Mouse (Mus musculus) neural tube, embryonic 14.5 days (tissue): Measurements from ENCODE around the gene Sgip1. TPM values are rescaled to one million over a fixed set of nuclear protein-coding genes. Genes with fewer than 3 reads are reported as not detected.

ENCODE experiments used
- ATAC-seq: fragments of 200-750 bp; cut with Nextera tagmentation; 2 replicates; pipeline ENCODE4 v1.8.0; 2017; ENCODE audit warnings: low read depth, mild to moderate bottlenecking, moderate TSS enrichment, moderate library complexity
- H3K27ac ChIP-seq: fragments of 300-500 bp; sonication (generic); 2 replicates; pipeline ENCODE4 v1.5.1; 2014; ENCODE audit warnings: low read depth, mild to moderate bottlenecking, control low read depth, low read length, moderate library complexity, mixed read lengths
- H3K27me3 ChIP-seq: fragments of 300-500 bp; sonication (generic); 2 replicates; pipeline ENCODE4 v1.6.1; 2014; ENCODE audit warnings: low read length; ENCODE audit not compliant: control insufficient read depth, insufficient read depth
- H3K36me3 ChIP-seq: fragments of 300-500 bp; sonication (generic); 2 replicates; pipeline ENCODE4 v1.6.1; 2014; ENCODE audit warnings: low read length, mixed read lengths; ENCODE audit not compliant: control insufficient read depth, insufficient read depth
- H3K4me1 ChIP-seq: fragments of 300-500 bp; sonication (generic); 2 replicates; pipeline ENCODE4 v1.6.1; 2014; ENCODE audit warnings: low read length; ENCODE audit not compliant: control insufficient read depth, insufficient read depth
- H3K4me2 ChIP-seq: fragments of 300-500 bp; sonication (generic); 2 replicates; pipeline ENCODE4 v1.6.1; 2014; ENCODE audit warnings: mild to moderate bottlenecking, low read depth, low read length, control low read depth
- H3K4me3 ChIP-seq: fragments of 300-500 bp; sonication (generic); 2 replicates; pipeline ENCODE4 v1.5.1; 2014; ENCODE audit warnings: low read depth, low read length, control low read depth, mixed read lengths
- H3K9ac ChIP-seq: fragments of 300-500 bp; sonication (generic); replicated peaks from 2 replicates; pipeline ENCODE4 v1.6.1; 2014; ENCODE audit warnings: low read depth, mild to moderate bottlenecking, control low read depth, low read length, mixed read lengths
- H3K9me3 ChIP-seq: fragments of 300-500 bp; sonication (generic); 2 replicates; pipeline ENCODE4 v1.6.1; 2016; ENCODE audit warnings: low read length; ENCODE audit not compliant: control insufficient read depth
- WGBS: fragments of 180-500 bp; shearing (Covaris S2); extraction: QIAGEN DNeasy Blood & Tissue Kit; methylation state at CpG from one replicate; pipeline ENCODE4 v1.1.7; 2014; 5-methylcytosine and 5-hydroxymethylcytosine counted together
- polyA plus RNA-seq: library from polyadenylated mRNA; unstranded; fragments of >200 nt; fragmentation: Nextera tagmentation; extraction: Ambion mirVana; gene quantifications from 2 replicates; pipeline ENCODE4 v1.2.1, GENCODE M21; 2014

Gene Sgip1
- polyA plus RNA-seq, 1 experiment from 2014 or later: 86.7 TPM

DNA sequence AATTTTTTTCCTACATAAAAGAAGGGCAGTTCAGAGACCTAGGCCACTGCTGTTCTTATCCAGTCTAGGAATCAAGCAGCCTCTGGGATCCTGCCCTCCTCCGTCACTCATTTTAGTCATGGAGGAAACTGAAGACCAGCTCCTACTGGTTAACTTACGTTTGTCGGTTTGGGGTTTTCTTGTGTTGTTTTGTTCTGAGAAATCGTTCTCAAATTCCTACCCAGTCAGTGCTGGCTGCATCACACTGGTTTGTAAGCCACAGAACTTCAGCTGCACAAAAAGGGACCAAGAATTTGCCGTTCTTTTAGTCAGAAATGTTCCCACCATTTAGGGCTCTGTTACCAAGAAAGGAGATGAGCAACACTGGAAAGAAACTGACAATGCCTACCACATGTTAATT is 248.3 kb downstream of the Sgip1 start:
- Histone ChIP-seq H3K9ac (no peak overlapping the region), H3K27ac (no peak overlapping the region), H3K27me3 (no peaks in the 10 kb centered on the region), H3K36me3 (no peaks in the 10 kb centered on the region), H3K4me3 (no peak overlapping the region), H3K9me3 (no peaks in the 10 kb centered on the region), H3K4me1 (no peaks in the 10 kb centered on the region), H3K4me2 (no peak overlapping the region)
- 82% methylated on average over 5 of the region's 5 CpGs for WGBS
- no peak for ATAC-seq

DNA sequence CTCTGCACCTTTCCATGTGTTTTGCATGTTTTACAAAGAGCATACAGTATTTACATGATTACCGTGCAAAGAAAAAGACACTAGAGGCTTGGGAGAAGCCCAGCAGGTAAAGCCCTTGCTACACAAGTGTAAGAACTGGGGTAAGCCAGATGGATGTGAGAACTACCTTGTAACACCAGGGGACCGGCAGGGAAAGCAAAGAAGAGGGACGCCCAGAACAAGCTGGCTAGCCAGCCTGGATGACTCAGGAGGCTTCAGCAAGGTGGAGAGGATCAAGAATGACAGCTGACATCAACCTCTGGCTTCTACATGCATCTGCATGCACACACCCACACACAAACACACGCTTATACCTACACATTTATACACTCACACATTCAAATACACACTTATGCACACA is 248.9 kb downstream of the Sgip1 start:
- Histone ChIP-seq H3K4me3 (no peak overlapping the region), H3K27me3 (no peaks in the 10 kb centered on the region), H3K36me3 (no peaks in the 10 kb centered on the region), H3K4me2 (no peak overlapping the region), H3K4me1 (no peaks in the 10 kb centered on the region), H3K9me3 (no peaks in the 10 kb centered on the region), H3K9ac (no peak overlapping the region), H3K27ac (no peak overlapping the region)
- no peak for ATAC-seq
- WGBS: 85% methylated on average over 4 of the region's 4 CpGs

DNA sequence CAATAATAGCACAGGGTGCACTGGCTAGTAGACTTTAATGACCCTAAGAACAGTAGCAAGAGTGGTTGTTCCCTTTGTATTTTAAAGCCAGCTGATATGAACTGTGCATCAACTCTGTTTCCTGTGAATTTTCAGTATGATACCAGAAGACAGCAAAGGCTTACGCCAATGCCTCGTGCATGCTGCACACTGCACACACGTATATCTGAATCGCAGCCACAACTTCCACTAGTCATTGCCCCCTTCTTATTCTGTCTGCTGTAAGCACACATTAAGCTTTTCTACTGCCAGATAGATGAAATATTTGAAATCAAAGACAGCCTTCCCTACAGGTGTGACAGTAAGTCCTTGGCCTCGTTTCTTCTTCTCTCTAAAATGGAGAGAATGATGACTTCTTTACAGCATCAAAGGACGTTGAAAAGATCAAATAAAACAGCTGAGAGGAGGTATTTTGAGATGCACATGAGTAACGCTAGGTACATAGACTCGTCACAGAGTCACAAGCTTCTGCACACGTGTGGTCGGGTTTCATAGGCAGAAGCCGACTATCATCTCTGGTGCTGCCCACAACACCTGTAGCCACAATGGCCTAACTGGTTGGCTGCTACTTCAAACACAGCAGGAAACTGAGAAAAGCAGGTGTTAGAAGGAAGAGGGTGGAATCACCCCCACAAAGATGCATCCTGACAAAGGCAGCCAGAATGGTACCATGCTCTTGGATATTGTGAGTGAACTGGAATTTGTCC is 249.7 kb downstream of the Sgip1 start:
- Histone ChIP-seq H3K4me2 (no peak overlapping the region), H3K36me3 (no peaks in the 10 kb centered on the region), H3K27me3 (no peaks in the 10 kb centered on the region), H3K4me1 (no peaks in the 10 kb centered on the region), H3K27ac (no peak overlapping the region), H3K9ac (no peak overlapping the region), H3K9me3 (no peaks in the 10 kb centered on the region), H3K4me3 (no peak overlapping the region)
- WGBS: 89% methylated on average over 11 of the region's 11 CpGs
- ATAC-seq: no peak

DNA sequence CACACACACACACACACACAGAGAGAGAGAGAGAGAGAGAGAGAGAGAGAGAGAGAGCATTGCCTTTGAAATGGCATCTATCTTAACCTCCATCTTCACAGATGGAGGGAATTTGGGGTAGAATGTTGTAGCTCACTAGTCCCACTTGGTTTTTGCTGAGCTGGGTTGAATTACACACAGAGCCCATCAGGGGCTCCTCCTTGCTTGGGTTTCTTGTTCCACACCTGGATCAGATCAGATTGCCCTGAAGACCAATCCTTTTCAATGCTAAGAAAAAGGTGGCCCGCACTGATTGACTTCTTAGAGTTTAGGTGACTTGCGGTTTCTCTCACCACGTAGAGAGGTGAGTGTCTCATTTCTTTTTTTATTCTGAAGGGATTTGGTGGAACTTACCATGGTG is 250.6 kb downstream of the Sgip1 start:
- no peaks in the 10 kb centered on the region for H3K9me3 ChIP-seq
- no peak overlapping the region for H3K9ac ChIP-seq
- no peak overlapping the region for H3K4me2 ChIP-seq
- no peak for ATAC-seq
- WGBS: 89% methylated on average over 3 of the region's 3 CpGs
- H3K27me3 ChIP-seq: no peaks in the 10 kb centered on the region
- H3K4me3 ChIP-seq: no peak overlapping the region
- H3K36me3 ChIP-seq: no peaks in the 10 kb centered on the region
- H3K27ac ChIP-seq: no peak overlapping the region
- H3K4me1 ChIP-seq: no peaks in the 10 kb centered on the region

DNA sequence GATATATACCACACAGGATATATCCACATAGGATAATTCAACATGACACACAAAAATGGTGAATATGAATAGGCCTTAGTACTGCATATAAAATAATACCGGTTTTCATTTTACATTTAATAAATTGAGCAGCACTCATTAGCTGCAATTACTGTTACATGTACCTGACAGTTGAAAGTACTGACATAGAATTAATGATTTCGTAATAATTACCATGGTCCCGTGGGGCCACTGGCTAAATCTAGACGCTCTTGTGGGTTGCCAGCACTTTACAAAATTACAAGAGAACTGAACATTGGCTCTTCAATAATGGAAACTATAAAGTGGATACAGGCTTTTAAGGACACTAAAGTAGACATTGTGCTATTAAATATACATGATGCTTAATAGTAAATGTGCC is 263.6 kb downstream of the Sgip1 start:
- H3K4me2 ChIP-seq: no peak overlapping the region
- ATAC-seq: peak; percentile 50; the same call in 1 of the 2 replicates
- H3K27me3 ChIP-seq: no peaks in the 10 kb centered on the region
- H3K4me3 ChIP-seq: no peak overlapping the region
- H3K4me1 ChIP-seq: peaks cover 7% of the 10 kb centered on the region; the same call in 1 of the 2 replicates
- H3K36me3 ChIP-seq: no peaks in the 10 kb centered on the region
- H3K9ac ChIP-seq: no peak overlapping the region
- no peaks in the 10 kb centered on the region for H3K9me3 ChIP-seq
- 56% methylated on average over 4 of the region's 4 CpGs for WGBS
- peak overlapping the region; percentile 49; the same call in 1 of the 2 replicates for H3K27ac ChIP-seq

DNA sequence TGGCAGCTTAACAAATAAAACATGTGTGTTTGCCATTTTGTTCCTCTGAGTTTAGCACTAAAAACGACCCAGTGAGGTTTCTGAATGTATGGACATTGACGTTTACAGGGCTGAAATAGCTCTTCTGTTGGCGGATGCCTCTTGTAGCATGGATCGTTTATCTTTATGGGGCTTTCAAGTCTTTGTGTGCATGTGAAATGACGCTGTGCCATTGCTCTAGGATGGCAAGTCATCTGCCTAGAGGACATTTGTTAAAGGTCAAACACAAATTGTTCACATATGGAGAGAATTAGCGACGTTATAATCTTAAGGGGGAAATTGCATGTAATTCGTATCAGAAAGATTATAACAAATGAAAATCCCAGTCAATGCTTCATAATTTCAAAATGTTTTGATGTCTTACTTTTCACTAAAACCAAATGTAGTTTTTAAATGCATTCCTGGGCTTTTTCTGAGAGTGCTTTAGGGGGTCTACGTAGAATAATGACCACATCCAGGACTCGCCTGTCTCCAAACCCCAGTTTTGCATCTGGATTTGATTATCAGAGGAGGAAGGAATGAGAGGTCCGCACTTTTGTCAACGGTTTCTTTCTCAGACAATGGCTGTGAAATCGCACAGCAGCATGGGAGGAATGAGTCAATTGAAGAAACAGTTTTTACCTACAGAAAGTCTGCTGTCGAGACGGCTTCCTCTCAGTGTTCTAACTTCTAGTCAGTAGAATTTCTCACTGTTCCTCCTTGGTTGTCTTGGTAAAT is 264.3 kb downstream of the Sgip1 start:
- peak; percentile 68 for ATAC-seq
- Histone ChIP-seq H3K27ac (peak overlapping the region; percentile 49; the same call in 1 of the 2 replicates), H3K4me1 (peaks cover 7% of the 10 kb centered on the region; the same call in 1 of the 2 replicates), H3K27me3 (no peaks in the 10 kb centered on the region), H3K9ac (no peak overlapping the region), H3K36me3 (no peaks in the 10 kb centered on the region), H3K4me2 (no peak overlapping the region), H3K4me3 (no peak overlapping the region), H3K9me3 (no peaks in the 10 kb centered on the region)
- WGBS: 35% methylated on average over 15 of the region's 15 CpGs

DNA sequence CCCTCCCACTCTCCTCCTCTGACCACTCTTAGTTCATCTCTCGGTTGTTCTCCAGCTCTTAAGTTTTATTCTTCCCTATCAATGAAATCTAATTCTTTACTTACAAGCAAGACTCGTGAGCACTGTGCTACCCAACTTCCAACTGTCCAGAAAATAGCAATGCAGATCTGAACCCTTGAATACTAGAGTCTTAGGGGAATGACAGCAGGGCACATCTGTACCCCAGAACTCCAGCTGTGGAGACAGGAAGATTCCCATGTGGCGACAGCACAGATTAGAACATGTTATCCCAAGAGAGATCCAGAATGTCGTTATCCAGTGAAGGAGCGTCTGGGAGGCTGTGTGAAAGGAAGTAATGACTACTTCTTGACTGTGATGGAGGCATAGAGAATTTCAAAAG is 265.2 kb downstream of the Sgip1 start:
- H3K9ac ChIP-seq: no peak overlapping the region
- peaks cover 7% of the 10 kb centered on the region; the same call in 1 of the 2 replicates for H3K4me1 ChIP-seq
- no peaks in the 10 kb centered on the region for H3K9me3 ChIP-seq
- no peak overlapping the region for H3K4me3 ChIP-seq
- no peaks in the 10 kb centered on the region for H3K36me3 ChIP-seq
- no peak for ATAC-seq
- 61% methylated on average over 5 of the region's 5 CpGs for WGBS
- no peak overlapping the region for H3K4me2 ChIP-seq
- H3K27me3 ChIP-seq: no peaks in the 10 kb centered on the region
- H3K27ac ChIP-seq: no peak overlapping the region

DNA sequence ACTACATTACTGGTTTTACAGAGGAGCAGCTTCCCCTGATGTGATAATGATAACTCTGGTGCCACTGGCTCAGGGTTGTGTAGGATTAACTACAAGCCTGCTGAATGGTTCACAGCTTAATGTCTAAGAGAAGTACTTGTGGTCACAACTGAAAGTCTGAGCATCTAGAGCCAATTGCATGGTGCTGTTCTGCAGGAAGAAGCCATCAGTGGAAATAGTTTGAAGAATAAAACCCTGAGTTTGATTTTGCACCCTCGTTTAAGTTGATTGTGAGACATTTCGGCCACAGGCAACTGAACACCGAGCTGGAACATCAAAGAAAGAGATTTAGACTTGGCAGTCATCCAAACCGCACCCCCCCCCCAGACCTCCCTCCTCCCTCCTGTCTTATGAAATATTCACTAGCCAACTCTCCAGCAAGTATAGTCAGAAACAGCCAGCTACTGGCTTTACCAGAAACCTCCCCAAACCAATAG is 265.9 kb downstream of the Sgip1 start:
- ATAC-seq: peak; percentile 25; the same call in 1 of the 2 replicates
- WGBS: 28% methylated on average over 4 of the region's 4 CpGs
- Histone ChIP-seq H3K4me1 (peaks cover 7% of the 10 kb centered on the region), H3K4me2 (no peak overlapping the region), H3K4me3 (no peak overlapping the region), H3K27ac (no peak overlapping the region), H3K9ac (no peak overlapping the region), H3K36me3 (no peaks in the 10 kb centered on the region), H3K27me3 (no peaks in the 10 kb centered on the region), H3K9me3 (no peaks in the 10 kb centered on the region)

DNA sequence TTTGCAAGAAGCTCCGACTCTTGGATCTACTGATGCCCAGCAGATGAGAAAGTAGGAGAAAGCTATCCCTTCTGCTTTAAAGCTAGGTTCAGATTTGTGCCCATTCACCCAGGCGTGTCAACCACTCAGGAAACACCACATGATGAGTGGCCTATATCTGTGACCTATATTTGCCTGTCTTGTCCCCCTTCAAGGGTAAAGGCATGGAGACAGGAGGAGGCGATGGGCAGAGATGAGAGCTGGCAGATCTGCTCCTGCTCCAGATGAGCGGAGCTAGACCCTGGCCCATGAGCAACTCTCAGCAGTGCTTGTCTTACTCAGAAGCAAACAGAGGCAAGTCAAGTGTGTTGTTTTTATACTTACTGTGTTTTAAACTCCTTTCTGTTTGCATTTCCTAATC is 269.6 kb downstream of the Sgip1 start:
- WGBS: 95% methylated on average over 4 of the region's 4 CpGs
- no peaks in the 10 kb centered on the region for H3K27me3 ChIP-seq
- no peak overlapping the region for H3K9ac ChIP-seq
- no peak overlapping the region for H3K27ac ChIP-seq
- no peak overlapping the region for H3K4me2 ChIP-seq
- H3K36me3 ChIP-seq: no peaks in the 10 kb centered on the region
- H3K4me1 ChIP-seq: peaks cover 2% of the 10 kb centered on the region; the same call in 1 of the 2 replicates
- H3K4me3 ChIP-seq: no peak overlapping the region
- no peaks in the 10 kb centered on the region for H3K9me3 ChIP-seq
- no peak for ATAC-seq
